Mouse (Mus musculus): ENCODE data around the gene Rapgef1. TPM values are rescaled to one million over a fixed set of nuclear protein-coding genes. Genes with fewer than 3 reads are reported as not detected.

Rapgef1 gene
- total and polyA plus RNA-seq, 2 experiments from 2014 or later, result 19.4 to 99.1 TPM

- H3K27ac ChIP-seq (ENCODE audit: low read depth, low read length), result no peak overlapping the region
- H3K4me1 ChIP-seq (ENCODE audit: insufficient read depth), result no peaks in the 10 kb centered on the region
- no peak overlapping the region for H3K4me2 ChIP-seq (ENCODE audit: low read depth)
- H3K9ac ChIP-seq, result no peak overlapping the region
- DNase-seq (no peak), ATAC-seq (no peak)
- no peaks in the 10 kb centered on the region for H3K9me3 ChIP-seq (ENCODE audit: low read length)
- no peak overlapping the region for H3K4me3 ChIP-seq (ENCODE audit: low read depth, low read length)
- 17% methylated on average over 8 of the region's 8 CpGs for WGBS
- TF ChIP-seq CTCF (IDR thresholded peaks at IDR 0.05; ENCODE audit: low read depth), result no peak
- H3K27me3 ChIP-seq (ENCODE audit: insufficient read depth, low read length), result no peaks in the 10 kb centered on the region
- no peaks in the 10 kb centered on the region for H3K36me3 ChIP-seq (ENCODE audit: insufficient read depth)
Measured at GRCm38 (mm10) chr2:29586017-29586702, 33.4 kb upstream of the Rapgef1 start.

- no peak overlapping the region for H3K4me3 ChIP-seq (ENCODE audit: low read depth, low read length)
- no peaks in the 10 kb centered on the region for H3K4me1 ChIP-seq (ENCODE audit: insufficient read depth)
- no peaks in the 10 kb centered on the region for H3K27me3 ChIP-seq (ENCODE audit: insufficient read depth, low read length)
- no peak for TF ChIP-seq CTCF (IDR thresholded peaks at IDR 0.05; ENCODE audit: low read depth)
- ATAC-seq (no peak), DNase-seq (no peak)
- no peak overlapping the region for H3K4me2 ChIP-seq (ENCODE audit: low read depth)
- no peak overlapping the region for H3K9ac ChIP-seq
- no peak overlapping the region for H3K27ac ChIP-seq (ENCODE audit: low read depth, low read length)
- H3K36me3 ChIP-seq (ENCODE audit: insufficient read depth), result no peaks in the 10 kb centered on the region
- no peaks in the 10 kb centered on the region for H3K9me3 ChIP-seq (ENCODE audit: low read length)
- 48% methylated on average over 4 of the region's 4 CpGs for WGBS
Measured at GRCm38 (mm10) chr2:29588006-29588405, 31.5 kb upstream of the Rapgef1 start.

GRCm38 (mm10) chr2:29589266-29589665 lies 30.3 kb upstream of the Rapgef1 start:
- H3K4me2 ChIP-seq (ENCODE audit: low read depth), result no peak overlapping the region
- no peak for ATAC-seq
- 22% methylated on average over 10 of the region's 10 CpGs for WGBS
- DNase-seq, result no peak
- H3K9ac ChIP-seq, result no peak overlapping the region
- no peak overlapping the region for H3K27ac ChIP-seq (ENCODE audit: low read depth, low read length)
- no peaks in the 10 kb centered on the region for H3K4me1 ChIP-seq (ENCODE audit: insufficient read depth)
- no peaks in the 10 kb centered on the region for H3K9me3 ChIP-seq (ENCODE audit: low read length)
- no peaks in the 10 kb centered on the region for H3K36me3 ChIP-seq (ENCODE audit: insufficient read depth)
- peak; percentile 25; the same call in 1 of the 2 replicates for TF ChIP-seq CTCF (IDR thresholded peaks at IDR 0.05; ENCODE audit: low read depth)
- no peak overlapping the region for H3K4me3 ChIP-seq (ENCODE audit: low read depth, low read length)
- no peaks in the 10 kb centered on the region for H3K27me3 ChIP-seq (ENCODE audit: insufficient read depth, low read length)

- Histone ChIP-seq H3K9me3 (ENCODE audit: low read length) (no peaks in the 10 kb centered on the region), H3K27me3 (ENCODE audit: insufficient read depth, low read length) (no peaks in the 10 kb centered on the region), H3K4me2 (ENCODE audit: low read depth) (no peak overlapping the region), H3K4me1 (ENCODE audit: insufficient read depth) (no peaks in the 10 kb centered on the region), H3K27ac (ENCODE audit: low read depth, low read length) (no peak overlapping the region), H3K36me3 (ENCODE audit: insufficient read depth) (no peaks in the 10 kb centered on the region), H3K9ac (no peak overlapping the region), H3K4me3 (ENCODE audit: low read depth, low read length) (no peak overlapping the region)
- WGBS, result 76% methylated on average over 6 of the region's 6 CpGs
- DNase-seq (no peak), ATAC-seq (no peak)
- TF ChIP-seq CTCF (IDR thresholded peaks at IDR 0.05; ENCODE audit: low read depth), result no peak
Measured at GRCm38 (mm10) chr2:29591626-29592025, 27.9 kb upstream of the Rapgef1 start.

- no peak overlapping the region for H3K4me2 ChIP-seq (ENCODE audit: low read depth)
- 58% methylated on average over 8 of the region's 8 CpGs for WGBS
- no peak for ATAC-seq
Measured at GRCm38 (mm10) chr2:29592537-29592936, 27.0 kb upstream of the Rapgef1 start.

GRCm38 (mm10) chr2:29603930-29604329 lies 15.6 kb upstream of the Rapgef1 start:
- no peaks in the 10 kb centered on the region for H3K9me3 ChIP-seq (ENCODE audit: low read length)
- no peak overlapping the region for H3K27ac ChIP-seq (ENCODE audit: low read depth, low read length)
- WGBS, result 0% methylated on average over 3 of the region's 3 CpGs
- H3K4me2 ChIP-seq (ENCODE audit: low read depth), result no peak overlapping the region
- H3K4me3 ChIP-seq (ENCODE audit: low read depth, low read length), result no peak overlapping the region
- H3K4me1 ChIP-seq (ENCODE audit: insufficient read depth), result no peaks in the 10 kb centered on the region
- TF ChIP-seq CTCF (IDR thresholded peaks at IDR 0.05; ENCODE audit: low read depth), result peak; percentile 93
- ATAC-seq (no peak), DNase-seq (peak; percentile 80)
- no peaks in the 10 kb centered on the region for H3K36me3 ChIP-seq (ENCODE audit: insufficient read depth)
- H3K27me3 ChIP-seq (ENCODE audit: insufficient read depth, low read length), result no peaks in the 10 kb centered on the region
- no peak overlapping the region for H3K9ac ChIP-seq

More at GRCm38 (mm10) chr2:29592537-29592936, 27.0 kb upstream of the Rapgef1 start:
- H3K27me3 ChIP-seq (ENCODE audit: insufficient read depth, low read length), result no peaks in the 10 kb centered on the region
- no peaks in the 10 kb centered on the region for H3K36me3 ChIP-seq (ENCODE audit: insufficient read depth)
- H3K9me3 ChIP-seq (ENCODE audit: low read length), result no peaks in the 10 kb centered on the region
- H3K4me1 ChIP-seq (ENCODE audit: insufficient read depth), result no peaks in the 10 kb centered on the region
- H3K9ac ChIP-seq, result no peak overlapping the region
- H3K4me3 ChIP-seq (ENCODE audit: low read depth, low read length), result no peak overlapping the region
- TF ChIP-seq CTCF (IDR thresholded peaks at IDR 0.05; ENCODE audit: low read depth), result no peak
- DNase-seq, result no peak
- no peak overlapping the region for H3K27ac ChIP-seq (ENCODE audit: low read depth, low read length)

GRCm38 (mm10) chr2:29605591-29605990 lies 13.9 kb upstream of the Rapgef1 start:
- Histone ChIP-seq H3K4me1 (ENCODE audit: insufficient read depth) (no peaks in the 10 kb centered on the region), H3K4me2 (ENCODE audit: low read depth) (no peak overlapping the region), H3K27me3 (ENCODE audit: insufficient read depth, low read length) (no peaks in the 10 kb centered on the region), H3K9me3 (ENCODE audit: low read length) (no peaks in the 10 kb centered on the region), H3K36me3 (ENCODE audit: insufficient read depth) (no peaks in the 10 kb centered on the region), H3K9ac (no peak overlapping the region), H3K4me3 (ENCODE audit: low read depth, low read length) (no peak overlapping the region), H3K27ac (ENCODE audit: low read depth, low read length) (no peak overlapping the region)
- no peak for TF ChIP-seq CTCF (IDR thresholded peaks at IDR 0.05; ENCODE audit: low read depth)
- no peak for ATAC-seq
- no peak for DNase-seq
- WGBS, result 82% methylated on average over 5 of the region's 5 CpGs
